Mouse (Mus musculus) spleen, postnatal 4 days (tissue): ENCODE measurements around the gene Gm9040.
"Not testable (repeated sequence)": the region's sequence is repeated elsewhere in the genome, so short reads cannot be mapped to it uniquely, and the experiment has no call there.

Source experiments
- DNase-seq, 2 experiments: peaks; one replicate each; pipeline ENCODE4 v3.0.0; 2022; ENCODE audit warnings: low spot score in 2 of 2

Gm9040 gene

GRCm38 (mm10) chr10:118326869-118327268 is at the start of gene Gm9040:
Gene Gm9040, minus strand, starts transcription at chr10:118326969.
- DNase-seq: not testable (repeated sequence)

GRCm38 (mm10) chr10:118370443-118370842 is 43.7 kb upstream of the Gm9040 start:
- DNase-seq: peak; percentile 67 to 85

GRCm38 (mm10) chr10:118369518-118369917 is 42.7 kb upstream of the Gm9040 start:
- DNase-seq: peak in 1 of 2 experiments; percentile 60

GRCm38 (mm10) chr10:118354005-118354404 is 27.2 kb upstream of the Gm9040 start, which contains the start of gene Gm9049:
Gene Gm9049, minus strand, starts transcription at chr10:118354105.
- DNase-seq: not testable (repeated sequence)

GRCm38 (mm10) chr10:118348579-118348978 is 21.8 kb upstream of the Gm9040 start, which contains the start of gene Gm9048:
Gene Gm9048, minus strand, starts transcription at chr10:118348679.
- not testable (repeated sequence) for DNase-seq

GRCm38 (mm10) chr10:118343155-118343554 is 16.4 kb upstream of the Gm9040 start, which contains the start of gene Gm9046:
Gene Gm9046, minus strand, starts transcription at chr10:118343255.
- not testable (repeated sequence) for DNase-seq

- not testable (repeated sequence) for DNase-seq
These were observed 11.0 kb upstream of the Gm9040 start, which contains the start of gene Gm9045 for GRCm38 (mm10) chr10:118337731-118338130. Gene Gm9045, minus strand, starts transcription at chr10:118337831.

- not testable (repeated sequence) for DNase-seq
These were observed 5.5 kb upstream of the Gm9040 start, which contains the start of gene Gm9044 for GRCm38 (mm10) chr10:118332308-118332707. Gene Gm9044, minus strand, starts transcription at chr10:118332408.

- DNase-seq: no peak
These were observed 7.7 kb downstream of the Gm9040 start for GRCm38 (mm10) chr10:118319024-118319423.

GRCm38 (mm10) chr10:118302133-118302532 is 24.6 kb downstream of the Gm9040 start:
- DNase-seq: not testable (repeated sequence)

- no peak for DNase-seq
These were observed 31.8 kb downstream of the Gm9040 start, which contains the start of gene Iltifb for GRCm38 (mm10) chr10:118294938-118295337. Gene Iltifb, minus strand, starts transcription at chr10:118295038.

GRCm38 (mm10) chr10:118283016-118283415 is 43.8 kb downstream of the Gm9040 start:
- peak in 1 of 2 experiments; percentile 23 for DNase-seq

- not testable (repeated sequence) for DNase-seq
These were observed 44.2 kb downstream of the Gm9040 start for GRCm38 (mm10) chr10:118282565-118282964.

GRCm38 (mm10) chr10:118278069-118278468 is 48.7 kb downstream of the Gm9040 start:
- DNase-seq: not testable (repeated sequence)
